Mouse (Mus musculus) heart, embryonic 16.5 days (tissue): ENCODE measurements at regions not wholly inside any gene's neighbourhood (a gene's known extent, or its start where the extent isn't known, plus 50 kb on each side); places are given as distances from the start of the nearest gene placed in this dataset.

Source experiments
- ATAC-seq: fragments of 200-750 bp; cut with Nextera tagmentation; replicated peaks from 2 replicates; pipeline ENCODE4 v1.8.0; 2017; ENCODE audit warnings: moderate number of reproducible peaks; ENCODE audit not compliant: insufficient read depth, low FRiP score; ENCODE audit errors: extremely low read depth
- H3K27ac ChIP-seq: fragments of 300-500 bp; sonication (generic); 2 replicates; pipeline ENCODE4 v1.5.1; 2014; ENCODE audit warnings: mild to moderate bottlenecking, low read length, control low read depth, moderate library complexity
- H3K27me3 ChIP-seq: fragments of 300-500 bp; sonication (generic); 2 replicates; pipeline ENCODE4 v1.6.1; 2014; ENCODE audit warnings: low read length, mixed read lengths; ENCODE audit not compliant: control insufficient read depth, insufficient read depth
- H3K36me3 ChIP-seq: fragments of 300-500 bp; sonication (generic); 2 replicates; pipeline ENCODE4 v1.6.1; 2014; ENCODE audit not compliant: control insufficient read depth, insufficient read depth
- H3K4me1 ChIP-seq: fragments of 300-500 bp; sonication (generic); 2 replicates; pipeline ENCODE4 v1.6.1; 2014; ENCODE audit warnings: low read length, mixed read lengths; ENCODE audit not compliant: control insufficient read depth, insufficient read depth
- H3K4me2 ChIP-seq: fragments of 300-500 bp; sonication (generic); 2 replicates; pipeline ENCODE4 v1.6.1; 2014; ENCODE audit warnings: low read depth, mild to moderate bottlenecking, control low read depth, low read length
- H3K4me3 ChIP-seq: fragments of 300-500 bp; sonication (generic); 2 replicates; pipeline ENCODE4 v1.5.1; 2014; ENCODE audit warnings: mild to moderate bottlenecking, control low read depth, low read length
- H3K9ac ChIP-seq: fragments of 300-500 bp; sonication (generic); 2 replicates; pipeline ENCODE4 v1.6.1; 2014; ENCODE audit warnings: low read length, control low read depth
- H3K9me3 ChIP-seq: fragments of 300-500 bp; sonication (generic); replicated peaks from 2 replicates; pipeline ENCODE4 v1.6.1; 2016; ENCODE audit warnings: low read length; ENCODE audit not compliant: control insufficient read depth
- WGBS: fragments of 180-500 bp; shearing (Covaris S2); extraction: QIAGEN DNeasy Blood & Tissue Kit; methylation state at CpG from one replicate; pipeline ENCODE4 v1.1.7; 2014; 5-methylcytosine and 5-hydroxymethylcytosine counted together

DNA sequence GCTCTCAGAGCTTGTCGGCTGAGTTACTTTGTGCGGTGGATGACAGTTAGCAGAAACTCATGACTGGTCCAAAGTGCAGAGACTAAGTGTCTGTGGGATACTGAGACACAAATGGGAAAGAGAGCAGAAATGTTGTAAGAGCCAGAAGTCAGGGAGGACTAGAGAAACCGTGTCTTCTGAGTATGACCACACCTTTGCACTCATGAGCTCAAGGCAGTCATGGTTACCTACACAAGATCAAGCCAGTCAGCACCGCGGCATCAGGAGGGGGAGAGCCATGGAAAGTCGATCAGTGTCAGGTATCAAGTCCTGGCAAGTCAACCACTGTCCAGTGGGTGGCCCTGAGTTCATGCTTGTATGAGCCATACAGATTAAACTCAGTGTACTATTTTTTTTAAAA is 311.5 kb upstream of the Gcfc2 start:
- Histone ChIP-seq H3K9ac (no peak overlapping the region), H3K27ac (no peak overlapping the region), H3K27me3 (no peaks in the 10 kb centered on the region), H3K9me3 (no peaks in the 10 kb centered on the region), H3K36me3 (no peaks in the 10 kb centered on the region), H3K4me1 (peaks cover 5% of the 10 kb centered on the region), H3K4me2 (no peak overlapping the region), H3K4me3 (no peak overlapping the region)
- 84% methylated on average over 6 of the region's 6 CpGs for WGBS
- ATAC-seq: no peak

GRCm38 (mm10) chr6:81618018-81618417 is 305.5 kb upstream of the Gcfc2 start:
- Histone ChIP-seq H3K4me1 (no peaks in the 10 kb centered on the region), H3K27me3 (no peaks in the 10 kb centered on the region), H3K4me2 (no peak overlapping the region), H3K36me3 (no peaks in the 10 kb centered on the region), H3K9ac (no peak overlapping the region), H3K9me3 (no peaks in the 10 kb centered on the region), H3K27ac (no peak overlapping the region), H3K4me3 (no peak overlapping the region)
- WGBS: 63% methylated on average over 2 of the region's 2 CpGs
- ATAC-seq: no peak

- H3K36me3 ChIP-seq: no peaks in the 10 kb centered on the region
- H3K27ac ChIP-seq: no peak overlapping the region
- ATAC-seq: no peak
- no peak overlapping the region for H3K9ac ChIP-seq
- H3K4me2 ChIP-seq: no peak overlapping the region
- H3K9me3 ChIP-seq: no peaks in the 10 kb centered on the region
- 92% methylated on average over 4 of the region's 4 CpGs for WGBS
- H3K4me1 ChIP-seq: no peaks in the 10 kb centered on the region
- H3K27me3 ChIP-seq: no peaks in the 10 kb centered on the region
- H3K4me3 ChIP-seq: no peak overlapping the region
Observed at GRCm38 (mm10) chr6:81621028-81621427, 302.4 kb upstream of the Gcfc2 start.

- no peak overlapping the region for H3K4me3 ChIP-seq
- H3K9ac ChIP-seq: no peak overlapping the region
- no peak overlapping the region for H3K4me2 ChIP-seq
- ATAC-seq: no peak
- H3K27me3 ChIP-seq: no peaks in the 10 kb centered on the region
- WGBS: 42% methylated on average over 5 of the region's 5 CpGs
- H3K9me3 ChIP-seq: no peaks in the 10 kb centered on the region
- H3K4me1 ChIP-seq: no peaks in the 10 kb centered on the region
- no peaks in the 10 kb centered on the region for H3K36me3 ChIP-seq
- no peak overlapping the region for H3K27ac ChIP-seq
Observed at GRCm38 (mm10) chr6:81622714-81623113, 300.8 kb upstream of the Gcfc2 start.

DNA sequence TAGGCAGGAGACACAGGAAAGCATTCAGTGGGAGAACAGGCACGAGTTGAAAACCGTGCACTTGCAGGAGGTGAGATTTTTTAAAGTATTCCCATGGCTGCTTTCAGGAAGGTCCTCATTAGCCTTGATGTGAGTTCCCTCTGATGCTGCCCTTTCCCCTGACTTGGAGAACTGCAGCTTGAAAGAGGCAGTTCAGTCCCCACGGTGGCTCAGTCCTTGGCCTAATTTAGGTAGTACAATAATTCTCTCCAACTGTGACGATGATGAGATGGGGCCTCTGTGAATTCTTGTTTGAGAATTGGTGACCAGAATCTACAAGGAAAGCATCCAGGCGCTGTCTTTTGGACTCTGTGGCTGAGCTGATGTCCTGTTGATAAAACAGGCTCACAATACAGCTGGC is 298.5 kb upstream of the Gcfc2 start:
- no peak overlapping the region for H3K4me2 ChIP-seq
- H3K4me3 ChIP-seq: no peak overlapping the region
- H3K36me3 ChIP-seq: no peaks in the 10 kb centered on the region
- WGBS: 86% methylated on average over 5 of the region's 5 CpGs
- no peaks in the 10 kb centered on the region for H3K4me1 ChIP-seq
- H3K27me3 ChIP-seq: no peaks in the 10 kb centered on the region
- no peak for ATAC-seq
- H3K9me3 ChIP-seq: no peaks in the 10 kb centered on the region
- H3K9ac ChIP-seq: no peak overlapping the region
- H3K27ac ChIP-seq: no peak overlapping the region

GRCm38 (mm10) chr6:81633586-81633985 is 289.9 kb upstream of the Gcfc2 start:
- Histone ChIP-seq H3K27me3 (no peaks in the 10 kb centered on the region), H3K4me2 (no peak overlapping the region), H3K4me3 (no peak overlapping the region), H3K27ac (no peak overlapping the region), H3K9me3 (no peaks in the 10 kb centered on the region), H3K36me3 (no peaks in the 10 kb centered on the region), H3K9ac (no peak overlapping the region), H3K4me1 (no peaks in the 10 kb centered on the region)
- ATAC-seq: no peak
- WGBS: 48% methylated on average over 3 of the region's 3 CpGs

DNA sequence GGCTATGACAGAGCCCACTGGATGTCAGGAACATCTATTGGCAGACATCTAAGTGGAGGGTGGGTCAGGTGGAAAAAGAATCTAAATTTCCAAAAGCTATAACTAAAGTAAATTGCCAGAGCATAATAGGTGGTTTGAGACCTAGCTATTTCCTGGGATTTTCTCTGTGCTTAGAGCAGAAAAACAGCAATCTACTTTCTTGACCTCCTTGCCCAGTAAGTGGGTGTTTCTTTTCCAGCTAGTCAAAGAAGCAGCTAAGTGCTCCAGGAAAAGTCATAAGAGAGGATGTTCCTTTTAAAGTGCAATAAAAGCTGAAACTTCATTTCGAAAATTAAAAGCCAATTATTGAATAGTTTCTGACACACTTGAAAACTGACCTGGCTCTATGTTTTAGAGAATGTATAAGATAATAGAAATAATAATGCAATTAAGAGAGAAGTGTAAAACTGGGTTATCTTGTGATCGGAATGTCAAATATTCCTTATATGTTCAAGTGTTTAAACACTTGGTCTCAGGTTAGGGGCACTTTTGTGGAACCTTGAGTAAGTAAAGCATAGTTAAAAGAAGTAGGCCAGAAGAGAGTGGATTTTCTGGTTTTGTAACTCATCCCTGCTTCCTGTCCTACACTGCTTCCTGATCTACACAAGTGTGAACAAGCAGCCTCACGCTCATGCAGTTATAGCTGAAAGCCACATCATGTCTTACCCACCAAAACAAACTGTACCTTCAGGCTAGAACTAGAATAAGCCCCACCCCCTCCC is 275.7 kb upstream of the Gcfc2 start:
- no peak overlapping the region for H3K27ac ChIP-seq
- ATAC-seq: no peak
- no peaks in the 10 kb centered on the region for H3K9me3 ChIP-seq
- WGBS: 83% methylated on average over 3 of the region's 3 CpGs
- no peaks in the 10 kb centered on the region for H3K4me1 ChIP-seq
- H3K9ac ChIP-seq: no peak overlapping the region
- no peaks in the 10 kb centered on the region for H3K27me3 ChIP-seq
- no peaks in the 10 kb centered on the region for H3K36me3 ChIP-seq
- H3K4me2 ChIP-seq: no peak overlapping the region
- H3K4me3 ChIP-seq: no peak overlapping the region

DNA sequence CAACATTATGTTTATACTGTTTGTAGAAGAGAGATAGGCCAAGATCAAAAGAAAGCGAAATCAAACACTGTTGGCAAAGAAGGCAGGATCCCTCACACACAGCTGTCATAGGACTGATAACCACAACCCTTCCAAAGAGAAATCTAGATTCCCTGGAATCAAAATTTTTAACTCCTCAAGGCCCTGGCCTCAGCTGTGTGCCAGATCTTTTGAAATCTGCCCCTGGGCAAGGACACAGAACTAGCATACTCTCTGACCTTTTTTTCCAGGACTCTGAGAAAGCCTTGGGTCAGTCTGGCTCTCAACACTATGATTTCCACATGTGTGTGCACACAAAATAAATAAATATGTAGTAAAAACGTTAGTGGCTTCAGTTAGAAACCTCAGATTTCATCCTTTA is 271.6 kb upstream of the Gcfc2 start:
- Histone ChIP-seq H3K4me2 (no peak overlapping the region), H3K9ac (no peak overlapping the region), H3K4me3 (no peak overlapping the region), H3K27me3 (no peaks in the 10 kb centered on the region), H3K36me3 (no peaks in the 10 kb centered on the region), H3K9me3 (no peaks in the 10 kb centered on the region), H3K4me1 (no peaks in the 10 kb centered on the region), H3K27ac (no peak overlapping the region)
- ATAC-seq: no peak
- 54% methylated on average over 2 of the region's 2 CpGs for WGBS

- WGBS: 65% methylated on average over 2 of the region's 2 CpGs
Observed at GRCm38 (mm10) chr6:81655205-81655604, 268.3 kb upstream of the Gcfc2 start.

More at GRCm38 (mm10) chr6:81655205-81655604, 268.3 kb upstream of the Gcfc2 start:
- H3K4me3 ChIP-seq: no peak overlapping the region
- no peak overlapping the region for H3K9ac ChIP-seq
- no peaks in the 10 kb centered on the region for H3K4me1 ChIP-seq
- H3K9me3 ChIP-seq: no peaks in the 10 kb centered on the region
- no peaks in the 10 kb centered on the region for H3K27me3 ChIP-seq
- no peaks in the 10 kb centered on the region for H3K36me3 ChIP-seq
- H3K27ac ChIP-seq: no peak overlapping the region
- ATAC-seq: no peak
- no peak overlapping the region for H3K4me2 ChIP-seq
